Mouse (Mus musculus): ENCODE data around the gene Zfp784.
"Not testable (repeated sequence)": the region's sequence is repeated elsewhere in the genome, so short reads cannot be mapped to it uniquely, and the experiment has no call there.

Zfp784 gene

DNA sequence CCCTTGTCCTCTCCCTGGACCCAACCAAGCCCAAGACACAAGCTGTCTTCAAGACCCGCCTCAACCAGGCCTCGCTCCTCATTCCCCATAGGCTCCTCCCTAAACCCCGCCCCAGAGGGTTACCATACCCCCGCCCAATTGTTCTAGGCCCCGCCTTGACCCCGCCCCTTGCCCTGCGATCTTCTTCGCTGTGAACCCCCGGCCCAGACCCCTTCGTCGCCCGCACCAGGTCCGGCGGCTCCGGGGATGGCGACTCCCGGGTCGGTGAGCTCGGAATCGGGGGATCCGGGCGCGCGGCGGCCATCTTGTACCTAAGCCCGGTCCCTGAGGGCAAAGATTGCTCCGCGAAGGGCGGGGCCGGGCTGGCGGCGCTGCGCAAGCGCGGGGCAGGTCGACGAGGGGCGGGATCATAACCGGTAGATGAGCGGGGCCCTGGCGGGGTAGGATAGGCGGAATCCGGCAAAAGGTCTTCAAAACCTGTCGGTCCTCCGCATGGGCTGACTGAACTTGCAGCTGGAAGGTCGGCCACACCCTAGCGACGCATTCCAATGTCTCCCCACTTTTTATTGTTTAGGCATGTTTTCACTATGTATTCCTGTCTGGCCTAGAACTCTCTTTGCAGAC, at the start of gene Zfp784:
Gene Zfp784, minus strand, starts transcription at position 338 of the 624 bp plus-strand sequence.
- CTCF ChIA-PET = interaction anchor here (1.3 kb wide), 1 partner anchor 21 kb away, joined by 3 read pairs; no protein-coding TSS in a partner anchor

DNA sequence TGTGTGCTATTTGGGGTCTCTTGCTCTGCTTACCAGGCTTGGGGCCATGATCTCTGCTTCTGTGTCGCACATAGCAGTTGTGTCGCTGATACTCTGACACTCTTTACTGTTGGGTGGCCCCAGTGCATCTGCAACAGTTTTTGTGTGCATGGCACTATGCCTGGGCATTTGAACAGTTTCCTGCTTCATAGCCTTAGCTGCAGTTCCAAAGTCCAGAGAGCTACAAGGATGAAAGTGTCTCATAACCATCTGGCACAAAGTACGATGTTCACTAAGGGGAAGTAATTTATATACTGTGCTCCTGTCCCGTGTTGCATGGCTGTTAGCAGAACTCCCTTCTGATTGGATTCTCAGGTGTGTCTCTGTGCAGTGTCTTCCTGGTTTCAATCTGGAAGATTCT, 49.6 kb upstream of the Zfp784 start:
- CTCF ChIA-PET = no interaction called here

DNA sequence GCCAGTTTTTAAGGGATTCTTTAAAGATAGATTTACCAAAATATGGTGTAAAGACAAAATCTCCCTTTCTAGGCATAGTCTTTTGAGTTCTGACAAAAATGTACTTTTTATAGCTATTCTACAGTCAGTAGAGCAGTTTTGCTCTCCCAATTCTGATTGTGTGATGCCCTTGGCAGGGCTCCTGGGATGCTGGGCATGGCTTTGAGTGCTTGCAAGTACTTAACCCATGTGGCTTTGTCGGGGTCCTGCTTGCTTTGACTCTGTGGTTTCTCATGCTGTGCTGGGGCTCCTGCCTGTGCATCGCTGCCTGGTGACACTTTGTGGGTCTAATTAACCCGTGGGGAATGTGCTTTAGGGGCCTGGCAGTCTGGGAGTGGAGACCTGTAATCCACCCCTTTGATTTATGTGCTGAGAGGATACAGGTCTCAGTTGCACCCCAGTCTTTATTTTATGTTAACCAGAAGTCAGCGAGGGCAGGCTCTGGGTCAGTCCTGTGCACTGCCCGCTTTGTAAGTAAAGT, 48.7 kb upstream of the Zfp784 start:
- CTCF ChIA-PET = no interaction called here

DNA sequence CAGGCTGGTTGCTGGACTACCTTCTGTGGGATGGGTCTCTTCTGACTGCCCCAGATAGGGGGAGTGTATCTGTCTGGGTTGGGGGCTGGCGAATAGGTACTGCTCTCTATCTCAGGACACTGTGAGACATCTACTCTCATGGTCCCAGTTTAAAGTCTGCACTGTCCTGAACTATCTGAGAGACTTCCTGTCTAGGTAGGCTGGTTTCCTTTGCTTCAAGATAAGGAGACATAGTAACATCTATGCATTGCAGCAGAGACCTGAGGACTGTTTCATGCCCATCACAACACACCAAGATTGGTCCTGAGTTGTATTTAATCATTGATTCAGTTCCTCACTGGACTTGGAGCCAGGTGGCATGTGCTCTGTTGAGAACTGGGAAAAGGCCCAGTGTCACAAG, 47.3 kb upstream of the Zfp784 start:
- CTCF ChIA-PET = no interaction called here

DNA sequence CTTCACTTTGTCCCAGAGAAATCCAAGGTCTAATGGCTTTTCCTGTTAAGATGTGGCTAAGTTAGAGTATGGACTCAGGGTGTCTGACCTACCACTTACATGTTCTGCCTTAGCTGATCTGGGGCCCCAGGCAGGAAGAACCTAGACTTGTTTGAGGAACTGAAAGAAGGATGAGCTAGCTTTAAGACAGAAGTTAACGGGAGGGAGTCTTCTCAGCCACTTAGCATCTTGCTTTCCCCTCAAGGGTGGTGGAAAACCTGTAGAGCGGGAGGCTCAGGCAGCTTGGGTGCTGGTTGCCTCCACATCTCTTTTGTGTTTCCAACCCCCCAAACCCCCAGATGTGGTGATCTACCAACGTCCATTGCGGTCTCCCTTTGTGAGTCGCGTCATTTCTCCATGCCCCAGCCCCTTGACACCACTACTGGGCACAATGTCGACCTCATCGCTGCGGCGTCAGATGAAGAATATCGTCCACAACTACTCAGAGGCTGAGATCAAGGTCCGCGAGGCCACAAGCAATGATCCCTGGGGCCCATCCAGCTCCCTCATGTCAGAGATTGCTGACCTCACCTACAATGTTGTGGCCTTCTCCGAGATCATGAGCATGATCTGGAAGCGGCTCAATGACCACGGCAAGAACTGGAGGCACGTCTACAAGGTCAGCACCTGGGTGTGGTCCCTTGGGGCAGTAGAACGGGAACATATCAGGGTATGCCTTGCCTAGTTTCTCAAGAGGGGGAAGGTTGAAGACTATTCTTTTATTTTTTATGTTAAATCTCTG, 45.3 kb upstream of the Zfp784 start:
- CTCF ChIA-PET = interaction anchor here (0.5 to 0.6 kb wide), 2 partner anchors 79 to 449 kb away, joined by 3 to 16 read pairs; no protein-coding TSS in a partner anchor

DNA sequence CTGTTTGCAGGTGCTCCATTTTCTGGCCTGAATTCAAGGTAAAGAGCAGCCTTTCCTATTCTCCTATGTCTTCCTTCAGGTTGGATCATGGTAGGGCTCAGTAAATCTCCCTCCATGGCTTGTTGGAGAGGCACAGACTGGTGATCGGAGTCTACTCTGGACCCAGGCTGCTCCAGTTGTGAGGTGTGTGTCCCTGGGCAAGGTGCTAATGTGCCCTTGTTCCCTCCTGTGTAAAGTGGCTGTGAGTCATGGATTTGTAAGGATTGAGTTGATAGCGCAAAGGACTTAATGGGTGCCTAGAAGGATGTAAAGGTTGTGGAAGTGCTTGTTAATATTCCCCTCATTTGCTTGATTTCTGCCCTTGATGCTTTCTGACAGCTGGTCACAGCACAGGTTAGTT, 43.7 kb upstream of the Zfp784 start:
- CTCF ChIA-PET = no interaction called here

DNA sequence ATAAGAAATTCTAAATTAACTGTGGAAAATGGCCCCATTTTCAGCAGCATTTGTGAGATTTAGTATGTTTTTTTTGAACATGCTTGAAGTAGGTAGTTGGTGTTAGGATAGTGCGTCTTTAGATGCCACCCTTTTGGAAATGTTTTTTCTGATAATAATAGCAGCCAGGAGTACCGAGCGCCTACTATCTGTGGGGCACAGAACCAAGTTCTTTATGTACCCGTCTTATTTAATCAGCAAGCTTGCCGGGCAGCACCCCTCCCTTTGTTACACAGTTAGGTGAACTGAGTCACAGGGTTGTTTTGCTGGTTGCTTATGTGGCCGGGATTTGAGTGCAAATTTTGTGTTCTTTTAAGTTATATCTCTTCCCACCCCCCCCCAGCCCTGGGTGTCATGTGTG, 43.0 kb upstream of the Zfp784 start:
- CTCF ChIA-PET = no interaction called here

DNA sequence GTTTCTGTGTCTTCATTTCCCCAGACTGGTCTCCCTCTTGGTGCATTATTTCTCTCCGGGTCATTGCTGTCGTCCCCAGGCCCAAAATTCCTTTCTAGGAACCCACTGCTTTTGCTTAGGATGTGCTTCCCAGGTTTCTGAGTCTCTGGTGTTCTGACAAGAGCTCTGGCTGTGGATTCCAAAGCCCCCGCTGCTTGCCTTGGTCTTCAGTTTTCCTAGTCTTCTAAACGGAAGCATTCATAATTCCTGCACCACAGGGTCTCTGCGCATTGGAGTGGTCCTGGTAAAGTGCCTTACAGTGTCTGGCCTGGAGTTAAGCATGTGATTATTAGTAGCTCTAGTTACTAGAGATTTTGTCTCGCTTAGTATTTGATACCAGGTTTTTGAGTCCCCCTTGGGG, 42.6 kb upstream of the Zfp784 start:
- CTCF ChIA-PET = no interaction called here

DNA sequence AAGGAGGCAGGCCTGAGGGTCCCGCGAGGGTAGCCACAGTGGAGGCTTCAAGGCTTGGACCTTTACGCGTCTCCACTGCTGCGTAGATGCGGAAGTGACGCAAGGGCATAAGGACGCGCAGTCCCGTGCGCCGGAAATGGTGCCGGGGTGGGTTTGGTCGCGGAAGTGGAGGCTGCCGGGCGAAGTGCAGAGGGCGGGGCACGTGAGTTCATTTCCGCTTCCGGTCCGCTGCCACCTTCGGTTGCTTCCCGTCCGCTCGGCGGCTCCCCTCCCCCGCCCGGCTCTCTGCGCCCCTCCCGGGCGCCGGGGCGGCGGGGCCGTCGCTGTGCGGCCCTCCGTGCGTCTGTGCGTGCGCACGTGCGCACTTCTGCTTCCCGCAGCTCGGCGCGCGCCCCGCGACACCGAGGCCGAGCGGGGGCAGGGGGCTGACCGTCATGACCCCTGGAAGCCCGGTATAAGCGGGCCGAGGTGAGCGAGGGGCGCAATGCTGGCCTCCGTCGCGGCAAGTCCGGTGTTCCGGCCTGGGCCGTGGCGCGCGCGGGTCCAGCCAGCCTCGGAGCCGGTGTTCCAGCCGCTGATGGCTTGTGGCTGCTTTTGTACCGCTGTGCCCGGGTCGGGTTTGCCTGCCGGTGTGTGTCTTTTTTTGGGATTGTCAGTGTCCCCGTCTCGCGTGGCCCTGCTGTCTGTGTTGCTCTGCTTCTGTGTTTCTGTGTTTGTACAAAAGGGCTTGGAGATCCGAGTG, 41.9 kb upstream of the Zfp784 start, which contains the start of gene Epn1:
Gene Epn1, plus strand, starts transcription at position 226 of the 742 bp plus-strand sequence.
- CTCF ChIA-PET = no interaction called here

DNA sequence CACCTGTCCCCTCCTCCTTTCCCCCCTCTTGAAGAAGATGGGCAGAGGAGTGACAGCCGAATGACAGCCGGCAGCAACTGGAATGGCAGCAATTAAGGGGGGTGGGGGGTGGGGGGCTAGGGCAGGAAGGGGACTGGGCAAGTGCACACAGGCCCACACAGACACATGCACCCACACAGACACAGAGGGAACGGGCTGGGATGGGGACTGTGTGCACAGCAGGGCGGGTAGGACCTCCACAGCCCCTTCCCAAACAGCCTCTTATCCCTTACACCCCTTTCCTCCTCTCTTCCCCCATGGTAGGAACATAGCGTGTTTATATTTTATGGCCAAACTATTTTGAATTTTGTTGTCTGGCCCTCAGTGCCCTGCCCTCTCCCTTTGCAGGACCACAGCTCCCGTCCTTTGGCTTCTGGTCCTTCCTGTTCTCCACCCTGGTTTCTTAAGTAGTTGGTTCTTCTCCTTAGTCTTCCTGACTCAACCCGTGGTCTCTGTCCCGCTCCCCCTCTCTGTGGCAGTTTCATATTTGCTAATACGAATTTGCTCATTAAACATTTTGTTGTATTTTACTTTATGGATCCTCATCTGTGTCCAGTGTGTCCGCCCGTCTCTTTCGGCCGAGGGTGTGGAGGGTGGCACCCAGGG, 41.2 kb upstream of the Zfp784 start:
- CTCF ChIA-PET = not testable (repeated sequence)

DNA sequence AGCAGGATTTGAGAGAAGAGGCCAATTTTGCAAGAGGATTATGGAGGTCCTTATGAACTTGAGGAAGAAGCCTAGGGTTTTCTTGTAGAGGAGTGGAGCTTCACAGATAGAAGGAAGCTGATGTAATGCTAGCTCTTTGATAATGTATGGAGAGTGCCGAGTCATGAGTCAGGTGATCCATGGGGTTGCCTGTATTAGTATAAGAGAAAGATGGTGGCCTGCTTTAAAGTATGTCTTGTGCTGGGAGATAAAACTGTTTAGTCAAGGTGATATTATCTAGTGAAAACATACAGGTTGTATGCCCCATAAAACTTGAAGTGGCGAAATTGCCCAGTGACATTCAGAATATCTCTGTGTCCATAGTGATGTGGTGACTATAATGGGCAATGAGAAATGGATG, 38.7 kb upstream of the Zfp784 start:
- CTCF ChIA-PET = interaction anchor here (1.5 kb wide), 1 partner anchor 14 kb away, joined by 5 read pairs; no protein-coding TSS in a partner anchor

DNA sequence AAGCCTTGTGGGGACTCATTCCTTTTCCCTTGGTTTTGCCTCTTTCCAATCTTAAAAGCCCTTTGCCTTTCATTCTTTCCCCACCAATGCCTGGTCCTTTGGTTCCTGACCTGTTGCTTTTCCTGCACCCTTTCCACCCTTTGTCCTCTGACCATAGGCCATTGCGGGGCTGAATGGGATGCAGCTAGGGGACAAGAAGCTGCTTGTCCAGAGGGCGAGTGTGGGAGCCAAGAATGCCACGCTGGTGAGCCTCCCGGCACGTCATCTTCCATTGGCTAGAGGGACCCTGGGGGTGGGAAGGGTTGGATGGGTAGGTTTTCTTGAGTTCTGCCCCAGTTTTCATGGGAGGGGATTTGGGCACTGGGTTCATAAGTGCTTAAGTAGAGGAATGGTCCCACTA, 36.7 kb upstream of the Zfp784 start:
- CTCF ChIA-PET = no interaction called here

DNA sequence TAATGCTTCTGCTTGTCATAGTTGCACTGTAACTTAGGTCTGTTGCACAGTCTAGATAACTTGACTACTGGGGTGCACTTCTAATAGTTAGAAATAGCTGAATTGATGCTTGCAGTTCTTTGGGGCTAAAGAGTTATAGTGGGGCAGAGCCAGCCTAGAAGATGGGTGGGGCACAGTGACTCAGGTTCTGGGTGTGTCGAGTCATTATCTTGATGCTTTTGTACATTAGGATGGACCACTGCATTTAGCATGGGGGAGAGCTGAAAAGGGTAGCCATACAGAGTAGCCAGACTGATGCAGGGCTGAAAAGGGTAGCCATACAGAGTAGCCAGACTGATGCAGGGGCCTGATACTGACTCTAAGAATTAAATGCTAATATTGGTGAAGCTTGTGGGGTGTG, 35.3 kb upstream of the Zfp784 start:
- CTCF ChIA-PET = interaction anchor here (0.6 kb wide), 1 partner anchor 159 kb away, joined by 3 read pairs; the partner anchor contains the start of gene Zfp628

DNA sequence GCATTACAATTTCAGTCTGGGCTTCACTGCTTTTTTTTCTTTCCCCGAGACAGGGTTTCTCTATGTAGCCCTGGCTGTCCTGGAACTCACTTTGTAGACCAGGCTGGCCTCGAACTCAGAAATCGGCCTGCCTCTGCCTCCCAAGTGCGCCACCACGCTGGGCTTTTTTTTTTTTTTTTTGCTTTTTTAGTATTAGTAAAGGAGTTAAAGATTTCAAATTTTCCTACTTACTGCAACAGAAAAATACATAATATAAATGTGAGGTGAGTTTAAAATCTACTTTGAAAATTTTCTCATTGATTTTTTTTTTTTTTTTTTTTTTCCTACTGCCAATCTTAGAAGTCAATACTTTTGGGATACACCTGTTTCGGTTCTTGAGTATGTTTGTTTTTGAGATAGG, 26.6 kb upstream of the Zfp784 start:
- CTCF ChIA-PET = interaction anchor here (0.5 kb wide), 1 partner anchor 58 kb away, joined by 9 read pairs; no protein-coding TSS in a partner anchor

DNA sequence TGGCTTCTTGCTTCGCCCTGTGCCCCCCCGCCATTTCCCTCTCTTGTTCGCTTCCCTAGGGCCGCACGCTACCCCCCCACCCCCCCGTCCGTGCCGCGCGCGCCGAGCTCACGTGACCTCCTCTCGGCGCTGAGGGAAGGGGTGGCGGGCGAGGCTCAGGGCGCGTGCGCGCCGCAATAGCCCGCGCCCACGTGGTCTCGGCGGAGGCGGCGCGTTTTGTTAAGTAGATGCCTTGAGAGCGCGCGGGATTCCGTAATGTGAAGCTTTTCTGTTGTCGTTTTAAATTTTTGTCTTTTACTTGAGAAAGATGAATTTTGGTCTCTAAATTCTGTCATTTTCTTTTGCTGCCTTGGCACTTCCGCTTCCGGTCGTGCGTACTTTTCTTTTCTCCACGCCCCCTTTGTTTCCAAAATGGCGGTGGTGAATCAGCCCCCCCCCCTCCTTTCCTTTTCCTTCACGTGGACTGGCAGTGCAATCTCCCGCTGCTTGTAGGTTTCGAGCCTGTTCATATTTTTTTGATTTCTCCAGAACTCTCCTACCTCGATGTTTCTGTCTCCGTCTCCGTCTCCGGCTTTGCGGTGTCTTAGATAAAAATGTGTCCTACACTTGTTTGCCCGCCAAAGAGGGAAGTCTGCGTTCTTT, 24.2 kb upstream of the Zfp784 start:
- CTCF ChIA-PET = interaction anchor here (0.7 to 2.1 kb wide), 4 partner anchors 14 to 62 kb away, joined by 3 to 5 read pairs (median 3); no protein-coding TSS in a partner anchor

DNA sequence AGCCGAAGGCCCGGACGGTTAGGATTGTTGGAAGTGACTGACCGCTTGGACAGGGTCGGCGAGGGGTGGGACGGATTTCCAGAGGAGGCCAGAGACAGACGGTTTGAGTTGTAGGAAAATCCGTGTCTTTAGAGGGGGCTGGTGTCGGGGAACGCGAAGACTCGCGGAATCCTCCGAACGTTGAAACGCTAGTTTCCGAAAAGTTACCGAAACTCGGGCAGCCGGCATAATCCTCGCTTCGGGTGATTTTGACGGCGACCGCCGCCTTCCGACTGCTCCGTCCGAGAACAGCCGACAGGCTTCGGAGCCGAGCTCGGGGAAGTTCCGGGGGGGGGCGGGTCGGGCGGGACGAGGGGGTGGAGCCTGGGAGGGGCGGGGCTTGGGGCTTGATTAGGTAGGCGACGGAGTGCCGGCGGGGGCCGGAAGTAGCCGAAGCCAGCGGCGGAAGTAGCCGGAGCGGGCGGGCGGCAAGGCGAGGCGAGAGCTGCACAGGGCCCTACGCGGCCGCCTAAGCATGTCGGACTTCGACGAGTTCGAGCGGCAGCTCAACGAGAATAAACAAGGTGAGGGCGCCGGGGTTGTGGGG, 23.6 kb upstream of the Zfp784 start, which contains the start of gene U2af2:
Gene U2af2, plus strand, starts transcription at position 370 of the 586 bp plus-strand sequence.
- CTCF ChIA-PET = interaction anchor here (0.7 to 1.0 kb wide), 2 partner anchors 44 to 45 kb away, joined by 3 read pairs; no protein-coding TSS in a partner anchor

DNA sequence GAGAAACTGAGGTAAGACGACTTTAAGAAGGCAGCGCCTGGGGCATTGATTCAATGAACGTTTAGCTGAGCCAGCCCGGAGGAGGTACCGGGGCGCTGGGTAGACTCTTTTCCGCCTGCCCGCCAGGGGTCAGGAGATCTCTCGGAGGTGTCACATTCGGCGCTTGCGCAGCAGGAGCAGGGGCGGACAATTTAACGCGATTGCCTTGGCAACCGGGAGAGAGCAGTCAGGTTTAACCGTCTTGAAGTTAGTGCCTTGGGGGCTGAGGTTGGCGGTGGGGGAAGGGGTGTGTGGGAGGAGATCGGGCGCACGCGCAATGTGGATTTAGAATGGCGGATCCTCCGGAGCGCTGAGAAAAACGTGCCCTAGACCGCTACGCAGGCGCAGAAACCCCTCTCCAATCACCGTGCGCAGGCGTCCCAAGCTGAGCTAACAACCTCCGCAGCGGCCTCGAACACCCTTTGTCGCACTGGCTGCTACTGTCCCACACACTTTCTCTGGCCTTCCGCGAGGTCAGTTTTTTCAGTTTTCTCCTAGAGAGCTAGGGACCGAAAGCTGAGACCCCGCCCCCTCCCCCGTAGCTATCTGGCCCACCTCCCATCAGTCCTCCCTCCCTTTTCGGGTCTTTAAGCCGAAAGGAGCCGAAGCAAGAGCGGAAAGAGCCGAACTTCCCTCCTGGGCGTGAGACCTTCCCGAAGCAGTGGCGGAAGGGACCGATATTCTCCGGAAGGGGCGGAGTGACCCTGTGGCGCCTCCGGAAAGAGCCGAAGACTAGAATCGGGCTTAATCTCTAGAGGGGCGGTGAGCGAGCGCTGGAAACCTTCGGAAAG, 22.9 kb upstream of the Zfp784 start:
- CTCF ChIA-PET = interaction anchor here (1.0 kb wide), 1 partner anchor 45 kb away, joined by 3 read pairs; no protein-coding TSS in a partner anchor

DNA sequence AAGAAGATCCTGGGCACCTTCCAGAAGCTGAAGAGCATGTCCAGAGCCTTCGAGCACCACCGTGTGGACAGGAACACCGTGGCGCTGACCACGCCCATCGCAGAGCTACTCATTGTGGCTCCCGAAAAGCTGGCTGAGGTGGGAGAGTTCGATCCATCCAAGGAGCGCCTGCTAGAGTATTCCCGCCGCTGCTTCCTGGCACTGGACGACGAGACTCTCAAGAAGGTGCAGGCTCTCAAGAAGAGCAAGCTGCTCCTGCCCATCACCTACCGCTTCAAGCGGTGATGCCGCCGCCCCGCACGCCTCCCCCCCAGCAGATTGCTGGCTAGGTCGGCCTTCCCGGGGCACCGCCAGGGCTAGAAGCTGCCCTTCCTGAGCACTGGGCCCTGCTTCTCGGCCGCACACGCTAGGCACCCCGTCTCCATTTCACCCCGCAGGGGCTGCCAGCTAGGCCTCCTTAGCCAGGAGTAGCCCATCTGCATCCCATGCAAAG, 22.0 kb upstream of the Zfp784 start:
- CTCF ChIA-PET = interaction anchor here (0.6 to 1.9 kb wide), 4 partner anchors 9 to 118 kb away, joined by 3 to 4 read pairs (median 3); partner anchors contain the start of genes Zfp580 and Zfp784

DNA sequence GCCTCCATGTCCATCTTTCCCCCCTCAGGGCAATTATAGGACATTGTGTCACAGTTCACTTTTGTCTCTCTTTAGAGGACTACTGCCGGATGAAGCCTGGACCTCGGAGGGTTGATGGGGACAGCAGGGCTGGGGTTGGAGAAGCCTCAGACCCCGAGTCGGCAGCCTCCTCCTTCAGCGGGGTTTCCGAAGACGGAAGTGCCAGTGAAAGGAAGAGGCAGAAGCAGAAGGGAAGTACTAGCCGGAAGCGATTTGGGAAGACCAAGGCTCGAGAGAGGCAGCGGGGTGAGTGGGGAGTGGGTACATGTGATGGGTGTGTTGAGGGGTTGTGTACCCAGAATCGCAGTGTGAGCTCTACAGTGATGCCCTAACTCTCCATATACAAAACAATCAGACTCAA, 21.2 kb upstream of the Zfp784 start:
- CTCF ChIA-PET = interaction anchor here (1.3 to 1.9 kb wide), 2 partner anchors 8 to 21 kb away, joined by 3 to 4 read pairs; partner anchors contain the start of genes Zfp580 and Zfp784

All from spleen, embryonic (tissue).